Mouse (Mus musculus): ENCODE measurements at regions not wholly inside any gene's neighbourhood (a gene's known extent, or its start where the extent isn't known, plus 50 kb on each side); places are given as distances from the start of the nearest gene placed in this dataset.

DNA sequence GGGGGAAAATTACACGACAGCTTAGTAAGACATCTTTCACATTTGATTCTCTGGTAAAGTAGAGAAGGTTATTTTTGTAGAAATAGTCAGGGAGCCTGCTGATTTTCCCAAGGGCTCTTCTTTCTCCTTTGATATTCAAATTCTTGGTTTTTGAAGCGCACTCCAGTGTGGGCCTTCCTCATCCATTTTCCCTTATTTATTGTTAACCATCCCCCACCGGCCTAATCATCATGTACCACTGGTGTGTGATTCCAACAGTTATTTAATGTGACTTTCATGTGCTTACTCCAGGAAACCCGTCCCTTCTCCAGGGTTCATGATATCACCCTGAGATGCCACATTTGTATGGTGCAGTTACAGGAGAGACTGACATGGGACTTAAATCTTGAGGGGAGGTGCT lies 114.0 kb upstream of the Epha4 start:
- TF ChIP-seq CTCF (IDR thresholded peaks at IDR 0.05; ENCODE audit: control insufficient read depth, insufficient read depth, low read length) (no peak), POLR2A (IDR thresholded peaks at IDR 0.05; ENCODE audit: borderline replicate concordance, control insufficient read depth, low read depth, low read length) (no peak)
- H3K4me1 ChIP-seq (ENCODE audit: control insufficient read depth, insufficient read depth, low read length) = no peaks in the 10 kb centered on the region
- H3K4me3 ChIP-seq (replicated peaks; ENCODE audit: control insufficient read depth, low read depth, low read length) = no peak overlapping the region
- 71% methylated on average over 4 of the region's 4 CpGs for WGBS
- H3K27ac ChIP-seq (ENCODE audit: control insufficient read depth, insufficient read depth, low read depth, low read length, poor library complexity) = no peak overlapping the region

DNA sequence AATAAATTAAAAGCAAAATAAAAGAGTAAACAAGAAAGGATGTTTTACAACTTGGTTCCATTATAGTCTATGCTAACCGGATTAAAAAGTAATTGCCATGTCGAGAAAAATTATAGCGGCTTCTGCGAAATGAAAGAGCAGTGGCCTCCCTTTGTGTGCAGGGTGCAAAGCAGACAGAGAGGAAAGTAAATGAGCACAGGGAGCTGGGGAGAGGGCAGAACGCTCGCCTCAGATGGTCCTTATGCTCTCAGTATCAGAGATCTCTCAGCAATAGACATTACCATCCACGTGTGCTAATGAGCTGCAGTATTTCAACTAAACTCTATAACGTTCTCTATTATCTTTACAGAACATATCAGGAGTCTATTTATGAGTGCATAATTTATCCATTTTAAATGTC lies 102.6 kb upstream of the Epha4 start:
- WGBS = 78% methylated on average over 8 of the region's 8 CpGs
- Histone ChIP-seq H3K27ac (ENCODE audit: control insufficient read depth, insufficient read depth, low read depth, low read length, poor library complexity) (no peak overlapping the region), H3K4me3 (replicated peaks; ENCODE audit: control insufficient read depth, low read depth, low read length) (no peak overlapping the region), H3K4me1 (ENCODE audit: control insufficient read depth, insufficient read depth, low read length) (no peaks in the 10 kb centered on the region)
- TF ChIP-seq POLR2A (IDR thresholded peaks at IDR 0.05; ENCODE audit: borderline replicate concordance, control insufficient read depth, low read depth, low read length) (no peak), CTCF (IDR thresholded peaks at IDR 0.05; ENCODE audit: control insufficient read depth, insufficient read depth, low read length) (no peak)

DNA sequence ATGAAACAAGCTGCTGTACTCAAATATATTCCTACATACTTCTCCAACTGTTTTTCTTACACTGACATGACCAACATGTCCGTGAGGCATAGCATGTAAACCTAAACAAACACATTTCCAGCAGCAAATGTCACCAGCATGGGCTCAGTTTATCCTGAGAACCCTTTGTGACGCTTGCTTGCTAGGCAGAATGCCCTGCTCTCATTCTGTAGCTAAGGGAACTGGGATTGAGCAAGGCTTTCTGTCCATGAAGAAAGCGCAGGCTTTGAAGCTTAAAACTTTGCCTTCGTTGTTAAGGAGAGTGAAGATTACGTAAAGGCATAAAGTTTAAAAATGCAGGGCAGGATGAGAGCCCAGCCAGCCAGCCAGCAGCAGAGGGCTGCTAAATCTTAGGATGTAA lies 85.6 kb upstream of the Epha4 start:
- 73% methylated on average over 5 of the region's 5 CpGs for WGBS
- TF ChIP-seq POLR2A (IDR thresholded peaks at IDR 0.05; ENCODE audit: borderline replicate concordance, control insufficient read depth, low read depth, low read length) = no peak
- no peak for TF ChIP-seq CTCF (IDR thresholded peaks at IDR 0.05; ENCODE audit: control insufficient read depth, insufficient read depth, low read length)
- Histone ChIP-seq H3K4me3 (replicated peaks; ENCODE audit: control insufficient read depth, low read depth, low read length) (no peak overlapping the region), H3K27ac (ENCODE audit: control insufficient read depth, insufficient read depth, low read depth, low read length, poor library complexity) (no peak overlapping the region), H3K4me1 (ENCODE audit: control insufficient read depth, insufficient read depth, low read length) (no peaks in the 10 kb centered on the region)

DNA sequence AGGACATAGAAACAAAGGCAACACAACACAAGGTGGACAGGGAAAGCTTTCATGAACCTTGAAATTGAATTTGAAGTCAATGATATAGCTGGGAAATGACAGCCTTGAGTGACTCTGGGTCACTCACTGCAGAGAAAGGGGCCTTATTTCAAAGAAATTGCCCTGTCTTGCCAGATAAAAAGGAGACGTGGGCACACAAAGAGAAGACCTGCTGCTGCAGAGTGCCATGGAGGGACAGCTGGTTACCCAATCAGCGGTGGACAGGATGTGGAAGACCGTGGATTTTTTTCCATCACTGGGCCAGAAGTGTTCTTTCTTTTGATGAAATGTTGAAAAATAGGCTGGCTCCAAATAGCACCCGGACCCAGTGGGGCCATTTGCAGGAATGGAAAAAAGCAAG lies 77.8 kb upstream of the Epha4 start:
- H3K4me1 ChIP-seq (ENCODE audit: control insufficient read depth, insufficient read depth, low read length) = no peaks in the 10 kb centered on the region
- 76% methylated on average over 4 of the region's 4 CpGs for WGBS
- H3K4me3 ChIP-seq (replicated peaks; ENCODE audit: control insufficient read depth, low read depth, low read length) = no peak overlapping the region
- TF ChIP-seq CTCF (IDR thresholded peaks at IDR 0.05; ENCODE audit: control insufficient read depth, insufficient read depth, low read length) (no peak), POLR2A (IDR thresholded peaks at IDR 0.05; ENCODE audit: borderline replicate concordance, control insufficient read depth, low read depth, low read length) (no peak)
- no peak overlapping the region for H3K27ac ChIP-seq (ENCODE audit: control insufficient read depth, insufficient read depth, low read depth, low read length, poor library complexity)

DNA sequence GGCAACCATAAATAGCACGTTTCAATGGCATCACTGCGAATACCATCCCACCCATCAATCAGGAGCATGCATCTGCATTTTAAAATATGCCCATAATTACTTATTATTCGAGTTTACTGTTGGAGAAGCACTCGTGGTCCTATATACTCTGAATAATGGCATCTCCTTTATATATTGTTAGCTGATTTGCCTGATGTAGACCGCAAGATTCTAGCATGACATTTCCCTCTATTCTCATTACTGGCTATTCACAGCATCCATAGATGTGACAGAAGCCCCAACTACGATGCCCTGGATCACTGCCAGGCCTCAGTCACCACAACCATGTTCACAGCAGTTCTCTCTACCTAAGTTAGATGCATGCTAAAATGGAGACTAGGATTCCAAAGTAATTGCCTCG lies 77.4 kb upstream of the Epha4 start:
- no peak for TF ChIP-seq CTCF (IDR thresholded peaks at IDR 0.05; ENCODE audit: control insufficient read depth, insufficient read depth, low read length)
- Histone ChIP-seq H3K27ac (ENCODE audit: control insufficient read depth, insufficient read depth, low read depth, low read length, poor library complexity) (no peak overlapping the region), H3K4me1 (ENCODE audit: control insufficient read depth, insufficient read depth, low read length) (no peaks in the 10 kb centered on the region), H3K4me3 (replicated peaks; ENCODE audit: control insufficient read depth, low read depth, low read length) (no peak overlapping the region)
- 71% methylated on average over 7 of the region's 7 CpGs for WGBS

DNA sequence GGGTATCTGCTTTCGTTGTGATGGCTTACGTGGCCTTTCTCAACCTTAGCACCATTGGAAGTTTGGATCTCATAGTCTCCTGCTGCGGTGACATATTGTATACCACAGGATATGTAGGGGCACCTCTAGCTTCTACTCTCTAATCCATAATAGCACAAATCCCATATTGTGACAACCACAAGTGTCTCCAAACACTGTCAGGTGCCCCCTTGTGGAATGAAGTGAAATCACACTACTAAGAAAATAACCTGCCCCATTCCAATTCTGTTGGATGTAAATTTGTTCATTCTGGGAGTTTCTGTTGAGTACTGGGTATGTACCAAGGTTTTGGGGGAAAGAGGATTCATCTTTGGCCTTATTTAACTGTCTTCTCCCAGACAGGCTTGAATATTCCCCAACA lies 74.5 kb upstream of the Epha4 start:
- 84% methylated on average over 3 of the region's 3 CpGs for WGBS
- Histone ChIP-seq H3K27ac (ENCODE audit: control insufficient read depth, insufficient read depth, low read depth, low read length, poor library complexity) (no peak overlapping the region), H3K4me1 (ENCODE audit: control insufficient read depth, insufficient read depth, low read length) (no peaks in the 10 kb centered on the region), H3K4me3 (replicated peaks; ENCODE audit: control insufficient read depth, low read depth, low read length) (no peak overlapping the region)
- TF ChIP-seq POLR2A (IDR thresholded peaks at IDR 0.05; ENCODE audit: borderline replicate concordance, control insufficient read depth, low read depth, low read length) (no peak), CTCF (IDR thresholded peaks at IDR 0.05; ENCODE audit: control insufficient read depth, insufficient read depth, low read length) (no peak)

DNA sequence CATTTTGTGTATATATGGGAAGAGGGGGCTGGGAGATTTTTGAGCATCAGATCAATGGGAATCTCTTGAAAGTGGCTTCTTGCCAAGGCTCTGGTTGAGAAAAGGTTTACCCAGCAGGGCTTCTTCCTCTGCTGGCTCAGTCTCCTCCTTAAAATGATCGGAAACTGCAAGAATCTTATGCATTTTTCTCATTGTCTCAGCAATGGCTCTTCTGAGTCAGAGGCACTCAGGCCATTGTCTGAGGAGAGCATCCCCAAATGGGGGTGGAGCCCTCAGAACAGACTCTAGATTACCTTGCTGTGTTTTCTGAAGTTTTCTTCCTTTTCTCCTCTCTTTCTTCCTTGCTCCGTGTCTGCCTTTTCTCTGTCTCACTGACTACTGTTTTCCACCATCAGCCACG lies 70.6 kb upstream of the Epha4 start:
- Histone ChIP-seq H3K27ac (ENCODE audit: control insufficient read depth, insufficient read depth, low read depth, low read length, poor library complexity) (no peak overlapping the region), H3K4me1 (ENCODE audit: control insufficient read depth, insufficient read depth, low read length) (no peaks in the 10 kb centered on the region), H3K4me3 (replicated peaks; ENCODE audit: control insufficient read depth, low read depth, low read length) (no peak overlapping the region)
- no peak for TF ChIP-seq CTCF (IDR thresholded peaks at IDR 0.05; ENCODE audit: control insufficient read depth, insufficient read depth, low read length)
- TF ChIP-seq POLR2A (IDR thresholded peaks at IDR 0.05; ENCODE audit: borderline replicate concordance, control insufficient read depth, low read depth, low read length) = no peak
- WGBS = 73% methylated on average over 3 of the region's 3 CpGs

DNA sequence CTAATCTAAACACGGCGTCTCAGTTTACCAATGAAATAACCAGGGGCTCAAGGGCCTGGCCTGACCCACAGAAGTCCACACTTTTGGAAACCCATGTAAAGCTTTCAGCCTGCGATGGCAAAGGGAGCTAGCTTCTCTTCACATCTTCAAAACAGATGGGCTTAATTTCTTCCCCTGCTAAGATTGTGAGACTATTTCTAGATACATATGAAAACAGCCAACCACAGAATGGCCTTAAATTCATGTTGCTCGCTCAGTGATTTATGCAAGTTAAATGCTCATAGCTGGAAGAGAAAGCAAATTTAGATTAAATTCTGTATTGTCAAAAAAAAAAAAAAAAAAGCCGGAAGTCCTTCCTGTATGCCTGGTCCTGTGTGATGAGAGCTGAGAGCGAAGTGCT lies 53.2 kb upstream of the Epha4 start:
- H3K27ac ChIP-seq (ENCODE audit: control insufficient read depth, insufficient read depth, low read depth, low read length, poor library complexity) = no peak overlapping the region
- WGBS = 82% methylated on average over 6 of the region's 6 CpGs
- no peak for TF ChIP-seq POLR2A (IDR thresholded peaks at IDR 0.05; ENCODE audit: borderline replicate concordance, control insufficient read depth, low read depth, low read length)
- TF ChIP-seq CTCF (IDR thresholded peaks at IDR 0.05; ENCODE audit: control insufficient read depth, insufficient read depth, low read length) = no peak
- no peaks in the 10 kb centered on the region for H3K4me1 ChIP-seq (ENCODE audit: control insufficient read depth, insufficient read depth, low read length)
- H3K4me3 ChIP-seq (replicated peaks; ENCODE audit: control insufficient read depth, low read depth, low read length) = no peak overlapping the region

DNA sequence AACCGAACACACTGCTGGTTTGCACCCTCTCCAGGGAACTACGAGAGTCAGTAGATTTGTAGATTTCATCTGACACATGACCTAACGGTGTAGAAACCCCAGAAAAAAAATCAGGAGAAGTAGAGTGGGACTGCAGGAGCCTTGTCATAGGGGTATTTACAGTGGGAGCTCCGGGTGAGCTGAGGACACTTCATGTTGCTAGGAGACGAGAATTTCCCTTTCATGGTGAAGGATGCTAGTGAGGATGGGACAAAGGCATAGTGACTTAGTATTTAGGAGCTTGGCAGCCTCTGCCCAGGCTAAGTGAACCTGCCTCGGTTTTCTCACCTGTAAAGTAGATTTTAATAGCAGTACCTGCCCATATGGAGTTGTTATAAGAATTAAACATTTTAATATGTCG lies 52.8 kb upstream of the Epha4 start:
- H3K4me3 ChIP-seq (replicated peaks; ENCODE audit: control insufficient read depth, low read depth, low read length) = no peak overlapping the region
- TF ChIP-seq POLR2A (IDR thresholded peaks at IDR 0.05; ENCODE audit: borderline replicate concordance, control insufficient read depth, low read depth, low read length) = no peak
- TF ChIP-seq CTCF (IDR thresholded peaks at IDR 0.05; ENCODE audit: control insufficient read depth, insufficient read depth, low read length) = no peak
- no peaks in the 10 kb centered on the region for H3K4me1 ChIP-seq (ENCODE audit: control insufficient read depth, insufficient read depth, low read length)
- H3K27ac ChIP-seq (ENCODE audit: control insufficient read depth, insufficient read depth, low read depth, low read length, poor library complexity) = no peak overlapping the region
- 67% methylated on average over 7 of the region's 7 CpGs for WGBS
